Mouse (Mus musculus): ENCODE results near the gene Zmat3.

Zmat3 gene

DNA sequence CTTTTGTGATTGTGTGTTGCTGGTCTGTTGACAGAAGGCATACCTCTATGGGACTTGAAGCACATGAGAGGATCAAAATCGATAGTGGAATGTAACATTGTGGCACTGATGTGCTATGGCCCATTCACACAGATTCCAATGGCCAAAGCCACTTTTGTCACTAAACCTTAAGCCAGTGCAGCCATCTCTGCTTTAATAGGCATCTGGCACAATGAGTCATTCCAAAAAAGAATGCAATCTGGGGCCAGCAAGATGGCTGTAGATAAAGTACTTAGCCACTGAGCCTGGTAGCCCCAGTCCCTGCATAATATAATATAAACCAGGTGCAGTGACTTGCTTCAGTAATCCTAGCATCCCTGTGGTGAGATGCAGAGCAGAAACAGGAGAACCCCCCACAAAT, 1.7 kb upstream of the Zmat3 start:
- DNase-seq, result no peak

DNA sequence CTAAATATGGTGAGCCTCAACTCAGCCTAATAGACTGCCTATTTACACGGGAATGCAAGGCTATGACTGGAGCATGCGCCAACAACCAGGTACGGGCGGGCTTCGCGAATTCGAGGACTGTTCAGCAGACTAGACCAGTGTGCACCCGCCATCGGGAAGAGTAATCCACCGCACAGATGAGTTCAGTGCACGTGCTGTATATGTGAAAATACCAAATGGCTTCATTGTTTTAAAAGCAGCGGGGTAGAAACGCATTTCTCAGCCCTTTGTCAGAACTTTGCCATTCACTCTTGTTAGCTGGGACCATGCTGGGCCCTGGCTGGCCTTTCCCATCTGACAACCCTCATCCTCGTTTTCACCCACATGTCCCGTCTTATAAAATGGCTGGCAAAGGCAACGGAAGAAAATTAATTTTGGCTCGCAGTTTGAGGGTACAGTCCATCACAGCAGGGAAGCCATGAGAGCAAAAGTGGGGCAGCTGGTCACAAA, 476 bp upstream of the Zmat3 start:
- peak; percentile 14 for DNase-seq

DNA sequence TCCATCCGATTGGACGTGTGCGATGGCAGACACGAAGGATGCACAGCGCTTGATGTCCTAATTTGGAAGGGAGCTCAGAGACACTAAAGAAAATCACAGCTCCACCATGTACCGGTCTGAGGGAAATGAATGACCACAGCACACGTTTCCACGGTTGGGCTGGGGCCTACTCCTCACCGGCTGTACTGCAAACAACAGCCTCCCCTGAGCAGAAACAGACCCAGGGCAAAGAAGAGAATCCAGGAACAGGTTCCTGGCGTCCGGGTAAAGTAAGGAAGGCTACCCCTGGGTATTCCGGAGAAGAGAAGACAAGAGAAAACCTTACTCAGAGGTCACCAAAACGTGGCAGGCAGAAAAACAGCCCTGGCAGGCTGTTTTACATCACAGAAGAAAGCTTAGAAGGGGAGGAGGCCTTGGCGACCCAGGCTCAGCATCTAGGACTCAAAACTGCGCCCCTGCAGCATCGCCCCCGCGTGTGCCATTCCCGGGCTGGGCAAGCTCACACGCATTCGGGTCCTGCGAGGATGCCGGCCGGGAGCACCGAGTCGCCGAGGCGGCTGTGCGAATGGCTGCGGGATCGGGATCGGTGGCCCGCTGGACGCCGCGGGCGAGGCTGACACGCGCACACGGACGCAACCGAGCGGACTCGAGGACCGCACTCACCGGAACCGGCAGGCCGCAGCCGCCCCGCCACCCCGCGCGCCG, 821 bp downstream of the Zmat3 start:
- DNase-seq, result no peak

DNA sequence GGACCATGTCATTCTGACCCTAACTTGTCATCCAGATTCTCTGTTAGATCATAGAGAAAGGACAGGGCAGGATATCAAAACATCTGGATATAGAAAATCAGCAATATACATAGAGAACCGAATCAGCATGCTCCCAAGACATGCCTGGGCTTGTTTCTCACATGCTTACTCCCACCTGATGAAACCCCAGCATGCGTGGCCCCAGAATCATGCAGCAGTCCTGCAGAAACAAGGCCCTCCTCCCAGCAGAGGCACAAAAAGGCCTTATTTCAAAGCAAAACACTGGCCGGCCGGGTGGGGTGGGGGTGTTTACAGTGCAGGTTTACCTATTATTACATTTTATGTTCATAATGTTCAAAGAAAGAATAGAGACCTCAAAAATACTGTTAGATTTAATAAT, 1.6 kb downstream of the Zmat3 start:
- DNase-seq, result no peak

DNA sequence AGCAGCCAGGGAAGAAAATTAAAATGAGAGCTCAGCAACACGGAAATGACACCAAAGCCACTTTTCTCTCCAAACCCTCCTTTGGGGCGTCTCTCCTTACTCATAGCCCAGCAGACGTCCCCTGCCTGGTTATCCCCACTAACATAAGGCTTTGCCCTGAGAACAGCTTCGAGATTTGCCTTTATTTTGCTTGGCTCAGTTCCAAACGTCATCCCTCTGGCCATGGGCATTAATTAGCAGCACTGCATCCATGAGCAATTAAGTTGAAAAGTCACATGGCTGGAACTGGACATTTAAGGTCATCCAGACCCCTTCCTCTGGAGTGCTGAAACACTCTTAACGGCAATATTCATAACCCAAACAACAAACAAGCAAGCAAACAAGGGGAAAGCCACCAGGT, 4.6 kb downstream of the Zmat3 start:
- peak; percentile 31 for DNase-seq

DNA sequence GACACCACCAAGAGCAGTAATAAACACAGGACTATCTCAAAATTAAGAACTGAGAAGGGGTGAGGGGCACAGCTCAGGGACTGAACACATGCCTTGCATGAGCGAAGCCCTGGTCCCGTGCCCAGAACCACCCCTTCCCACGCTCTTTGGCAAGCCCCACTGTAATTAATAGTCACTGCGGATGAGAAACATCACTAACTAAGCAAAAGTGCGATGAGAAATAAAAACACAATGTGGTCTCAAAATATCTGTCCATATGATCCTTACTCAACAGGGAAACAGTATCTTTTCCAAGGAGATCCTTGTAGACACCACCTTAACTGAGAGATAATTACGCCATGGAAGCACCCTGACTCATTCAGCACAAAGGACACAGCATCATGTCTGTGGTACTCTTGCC, 17.9 kb downstream of the Zmat3 start:
- no peak for DNase-seq

DNA sequence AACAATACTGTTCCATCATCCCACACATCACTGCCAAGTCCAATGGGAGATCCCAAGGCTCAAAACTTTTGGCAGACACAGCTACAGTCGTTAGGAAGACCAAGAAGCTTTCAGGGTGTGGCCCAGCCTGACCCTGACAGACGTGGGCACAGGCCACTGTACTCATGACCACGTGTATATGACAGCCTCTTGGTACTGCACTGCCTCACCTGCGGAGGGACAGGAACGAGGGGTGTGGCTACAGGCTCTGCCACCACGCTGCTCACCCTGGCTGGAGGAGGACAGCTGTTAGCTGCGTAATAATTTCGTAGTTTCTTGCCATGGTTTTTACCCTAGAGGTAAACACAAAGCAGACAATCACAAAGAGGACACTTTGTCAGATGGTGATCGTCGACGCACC, 20.6 kb downstream of the Zmat3 start:
- no peak for DNase-seq

DNA sequence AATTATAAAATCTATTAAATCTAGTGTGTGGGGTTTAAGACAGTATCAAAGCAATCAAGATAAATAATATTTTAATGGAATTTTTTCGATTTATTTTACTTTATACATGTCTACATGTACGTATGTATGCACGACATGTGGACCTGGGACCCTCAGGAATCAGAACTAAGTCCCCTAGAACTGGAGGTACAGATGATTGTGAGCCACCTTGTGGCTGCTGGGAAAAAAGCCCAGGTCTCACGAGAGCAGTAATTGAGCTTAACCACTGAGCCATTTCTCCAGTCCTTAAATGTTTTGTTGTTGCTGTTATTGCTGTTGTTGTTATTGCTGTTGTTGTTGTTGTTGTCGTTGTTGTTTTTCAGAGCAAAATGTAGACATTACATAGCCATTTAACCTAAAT, 21.0 kb downstream of the Zmat3 start:
- DNase-seq, result no peak

DNA sequence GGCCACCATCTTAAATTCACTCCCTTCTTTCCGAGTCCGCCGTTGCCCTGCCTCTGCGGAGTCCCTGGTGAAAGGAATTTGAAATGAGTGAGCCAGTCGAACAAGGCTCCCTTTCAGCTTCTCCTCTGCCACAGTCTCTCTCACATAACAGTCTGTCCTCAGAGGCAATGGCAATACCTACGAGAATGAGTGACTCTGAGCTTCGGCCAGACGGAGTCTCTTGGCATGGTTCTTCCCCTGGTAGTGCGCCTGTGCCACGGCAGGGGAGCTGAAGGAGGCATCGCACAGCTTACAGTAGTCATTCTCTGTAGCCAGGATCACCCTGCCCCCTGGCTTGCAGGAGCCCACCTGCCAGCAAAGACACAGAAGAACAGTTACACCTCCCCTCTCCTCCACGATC, 22.4 kb downstream of the Zmat3 start:
- no peak for DNase-seq

DNA sequence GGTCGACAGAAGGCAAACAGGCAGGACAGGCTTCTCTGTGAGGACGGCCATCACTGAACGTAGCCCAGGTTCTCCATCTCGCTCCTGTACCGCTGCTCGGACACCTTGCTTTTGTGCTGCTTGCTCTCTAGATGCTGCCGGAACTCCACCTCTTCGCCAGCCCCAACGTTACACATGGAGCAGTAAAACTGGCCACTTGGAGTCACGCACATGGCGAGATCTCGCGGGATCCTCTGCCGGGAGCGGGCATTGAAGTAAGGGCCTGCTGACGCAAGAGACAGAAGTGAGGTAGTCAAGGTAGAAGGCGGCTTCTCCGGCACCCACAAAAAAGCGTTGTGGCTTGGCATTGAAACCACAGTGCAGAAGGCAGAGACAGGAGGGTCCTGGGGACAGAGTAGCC, 24.4 kb downstream of the Zmat3 start:
- no peak for DNase-seq

DNA sequence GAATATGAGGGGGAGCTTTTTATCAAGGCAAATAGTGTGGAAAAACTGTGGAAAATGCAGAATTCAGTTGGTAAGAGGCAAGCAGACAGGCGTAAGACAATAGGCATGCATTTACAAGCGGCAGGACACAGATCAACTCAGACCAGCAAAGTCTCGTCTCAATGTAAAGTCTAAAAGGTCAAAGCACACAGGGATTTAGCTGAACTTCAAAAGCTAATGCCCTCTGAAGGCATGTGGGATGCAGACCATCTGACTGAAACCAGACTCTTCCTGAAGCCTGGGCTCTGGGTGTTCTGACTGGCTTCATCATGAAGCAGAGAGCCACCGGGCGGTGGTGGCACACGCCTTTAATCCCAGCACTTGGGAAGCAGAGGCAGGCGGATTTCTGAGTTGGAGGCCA, 27.6 kb downstream of the Zmat3 start:
- no peak for DNase-seq

DNA sequence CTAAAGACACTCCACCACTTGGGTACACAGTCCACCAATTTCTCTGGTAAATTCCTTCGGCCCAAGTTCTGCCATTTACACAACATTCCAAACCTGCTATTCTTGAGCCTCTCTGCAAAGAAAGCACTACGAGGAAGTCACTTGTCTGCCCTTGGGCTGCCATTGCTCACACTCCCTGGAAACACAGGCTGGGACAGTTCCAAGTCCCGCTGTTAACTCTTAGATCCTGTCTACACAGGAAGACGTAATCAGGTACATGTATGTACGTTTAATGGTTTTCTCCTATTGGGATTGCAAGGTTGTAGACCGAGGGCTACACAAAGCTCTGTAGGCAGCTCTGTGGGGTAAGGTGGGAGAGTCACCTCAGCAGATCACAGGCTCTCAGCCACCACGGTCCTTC, 28.0 kb downstream of the Zmat3 start:
- DNase-seq, result peak; percentile 23

DNA sequence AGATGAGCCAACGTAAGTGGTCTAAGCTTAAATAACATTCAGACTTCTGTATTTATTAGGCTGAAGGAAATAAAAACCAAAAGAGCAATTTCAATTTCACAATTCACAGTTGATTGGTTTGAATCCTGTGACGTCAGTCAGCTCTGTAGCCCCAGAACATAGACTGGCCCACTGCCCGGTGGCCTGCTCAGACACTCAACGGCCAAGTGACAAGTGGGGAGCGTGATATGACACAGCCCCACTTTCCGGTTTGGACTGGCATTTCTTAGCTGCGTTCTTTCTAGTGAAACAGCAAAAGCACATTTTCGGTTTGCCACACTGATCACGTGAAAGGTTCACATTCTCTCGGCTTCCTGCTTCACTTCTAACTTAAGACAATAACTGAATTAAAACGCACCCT, 30.9 kb downstream of the Zmat3 start:
- peak; percentile 23 for DNase-seq

DNA sequence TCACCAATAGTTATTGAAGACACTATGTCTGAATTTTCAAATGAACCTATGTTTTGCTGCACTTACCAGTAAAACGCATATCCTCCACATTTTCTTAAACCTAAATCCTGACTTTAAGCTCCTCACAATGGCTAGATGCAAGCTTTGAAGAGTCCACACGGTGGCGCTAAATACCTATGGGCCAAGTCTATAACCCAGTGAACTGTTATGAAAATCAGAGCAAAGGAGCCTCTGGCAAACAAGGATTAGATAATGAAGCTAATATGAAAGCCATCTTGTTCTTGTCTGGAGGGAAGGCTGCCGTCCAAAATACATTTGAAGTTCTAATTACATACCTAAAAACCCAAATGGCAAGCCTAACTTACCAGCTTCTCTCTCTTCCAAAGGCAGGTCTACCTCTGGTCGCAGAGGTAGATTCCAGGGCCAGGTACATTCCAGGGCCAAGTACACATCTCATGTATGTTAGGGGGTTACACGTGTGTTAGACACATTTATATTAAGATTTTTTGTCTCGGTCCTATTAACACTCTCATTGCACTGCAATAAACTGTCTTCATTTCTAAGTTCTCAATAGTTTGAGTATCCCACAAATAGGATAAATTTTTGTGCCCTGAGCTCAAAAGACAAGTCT, 32.2 kb downstream of the Zmat3 start:
- DNase-seq, result peak; percentile 66

DNA sequence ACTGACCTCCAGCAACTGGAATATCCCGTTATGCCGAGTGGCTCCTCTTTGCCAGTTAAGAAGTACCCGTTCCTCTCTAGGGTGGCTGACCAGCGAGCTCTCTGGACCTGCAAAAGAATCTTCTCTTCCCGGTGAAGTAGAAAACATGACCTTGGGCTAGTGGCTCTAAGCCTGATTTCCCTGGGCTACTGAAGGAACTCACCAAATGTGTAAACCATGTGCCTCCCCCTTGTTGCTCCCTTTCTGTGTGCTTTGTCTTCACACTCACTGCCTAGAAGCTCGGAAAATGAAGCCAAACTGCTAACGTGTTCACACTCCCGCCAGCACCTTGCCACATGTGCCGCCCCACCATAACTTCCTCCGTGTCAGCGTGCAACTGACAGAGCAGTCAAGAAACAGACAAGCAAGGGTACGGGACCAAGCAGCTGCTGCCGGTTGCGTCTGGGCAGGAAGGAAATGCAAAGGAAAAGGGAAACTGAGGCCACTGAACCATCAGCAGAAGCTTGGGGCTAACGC, 47.9 kb downstream of the Zmat3 start:
- DNase-seq, result no peak

DNA sequence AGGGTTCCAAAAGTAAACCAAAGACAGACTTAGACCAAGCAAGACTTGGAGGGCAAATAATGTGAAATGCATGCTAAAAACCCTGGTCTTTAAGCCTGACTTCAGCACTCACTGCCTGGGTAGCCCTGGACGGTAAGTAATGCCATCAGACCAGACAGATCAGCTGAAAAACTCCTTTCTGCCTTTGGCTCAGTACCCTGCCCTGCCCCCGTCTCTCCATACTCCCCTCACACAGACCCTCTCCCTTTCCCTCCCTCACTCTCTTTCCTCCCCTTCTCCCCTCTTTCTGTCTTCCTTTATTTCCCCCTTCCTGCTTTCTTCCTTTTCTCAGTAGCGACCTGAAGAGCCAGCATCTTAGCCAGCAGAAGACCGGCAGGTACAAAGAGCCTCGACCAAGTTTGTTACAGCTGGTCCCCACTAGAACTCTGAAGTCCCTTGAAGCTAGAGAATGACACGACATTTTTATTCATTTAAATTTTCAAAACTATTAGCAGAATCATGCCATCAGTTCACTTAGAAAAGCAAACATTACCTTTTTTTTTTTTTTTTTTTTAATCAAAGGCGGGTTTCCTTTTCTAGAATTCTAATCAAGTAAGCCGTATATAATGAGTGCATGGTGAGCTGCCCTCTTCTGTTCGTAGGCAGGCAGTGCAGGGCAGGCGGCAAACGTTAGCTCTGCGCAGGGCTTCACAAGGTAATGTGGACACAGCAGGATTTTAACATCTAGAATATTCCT, 48.5 kb downstream of the Zmat3 start:
- peak; percentile 26 for DNase-seq

DNA sequence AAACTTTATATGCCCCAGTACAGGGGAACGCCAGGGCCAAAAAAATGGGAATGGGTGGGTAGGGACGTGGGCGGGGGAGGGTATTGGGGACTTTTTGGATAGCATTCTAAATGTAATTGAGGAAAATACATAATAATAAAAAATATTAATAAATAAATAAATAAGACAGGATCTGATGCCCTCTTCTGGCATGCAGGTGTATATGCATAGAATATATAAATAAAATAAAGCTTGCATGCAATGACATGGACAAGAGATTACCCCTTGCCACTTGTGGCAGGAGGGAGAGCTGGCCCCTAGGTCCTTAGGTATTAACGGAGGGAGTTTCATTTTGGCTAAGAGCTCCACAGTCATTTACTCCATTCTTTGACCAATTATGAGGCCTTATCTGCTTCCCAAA, 51.1 kb downstream of the Zmat3 start:
- no peak for DNase-seq

DNA sequence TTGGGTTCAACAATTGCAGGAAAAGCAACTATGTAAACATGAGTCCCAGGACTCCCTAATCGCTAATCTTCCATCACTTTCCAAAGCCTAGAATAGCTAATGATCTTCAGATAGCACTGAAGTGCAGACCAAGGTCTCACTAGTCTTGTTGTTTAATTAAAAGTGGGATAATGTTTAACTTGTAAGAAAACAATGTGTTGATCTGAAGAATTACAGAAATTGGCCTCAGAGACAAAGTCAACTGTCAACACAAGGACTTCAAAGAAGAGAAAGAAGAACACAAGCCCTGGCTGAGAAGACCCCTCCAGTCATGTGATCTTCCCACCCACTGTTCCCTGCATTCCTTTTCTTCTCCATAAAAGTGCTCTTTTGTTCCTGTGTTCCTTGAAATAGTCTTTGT, 61.6 kb downstream of the Zmat3 start:
- no peak for DNase-seq

DNA sequence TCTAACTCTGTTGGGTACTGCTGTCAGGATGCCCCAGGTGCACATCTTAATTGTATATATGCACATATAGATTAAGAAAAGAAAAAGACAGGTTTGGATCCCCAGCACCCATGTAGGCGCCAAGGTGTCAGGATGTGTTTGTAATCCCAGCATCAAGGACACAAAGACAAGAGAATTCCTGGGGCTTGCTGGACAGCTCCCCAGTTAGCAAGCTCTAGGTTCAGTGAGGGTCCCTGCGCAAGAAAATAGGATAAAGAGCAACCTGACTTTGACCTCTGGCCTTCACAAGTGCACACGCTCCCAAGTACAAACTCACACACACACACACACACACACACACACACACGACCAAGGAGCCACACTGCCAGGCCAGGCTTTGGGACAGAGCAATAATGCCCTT, 73.8 kb downstream of the Zmat3 start:
- no peak for DNase-seq
